Mouse (Mus musculus) heart, adult 2 months (tissue): ENCODE data around the gene Map4k2. TPM values are rescaled to one million over a fixed set of nuclear protein-coding genes. Genes with fewer than 3 reads are reported as not detected.

Experiments used
- DNase-seq, 2 experiments: peaks; one replicate each; pipeline ENCODE4 v3.0.0; 2021
- H3K27ac ChIP-seq: fragments of 200-600 bp; 2 replicates; pipeline ENCODE4 v1.8.1; 2022
- H3K27me3 ChIP-seq: fragments of 200-500 bp; 2 replicates; pipeline ENCODE4 v1.6.1; 2012; ENCODE audit warnings: mild to moderate bottlenecking, low read length, inconsistent platforms, mixed read lengths; ENCODE audit not compliant: control insufficient read depth, insufficient read depth
- H3K36me3 ChIP-seq: fragments of 200-500 bp; 2 replicates; pipeline ENCODE4 v1.6.1; 2012; ENCODE audit warnings: low read length, inconsistent platforms; ENCODE audit not compliant: control insufficient read depth, insufficient read depth
- H3K4me1 ChIP-seq: fragments of 200-500 bp; 2 replicates; pipeline ENCODE4 v1.6.1; 2011; ENCODE audit warnings: low read length; ENCODE audit not compliant: control insufficient read depth, insufficient read depth
- H3K4me3 ChIP-seq: fragments of 200-600 bp; 2 replicates; pipeline ENCODE4 v1.8.1; 2022
- H3K79me2 ChIP-seq: fragments of 200-500 bp; replicated peaks from 2 replicates; pipeline ENCODE4 v1.6.1; 2012; ENCODE audit warnings: mild to moderate bottlenecking, inconsistent platforms, low read length, moderate library complexity, mixed read lengths; ENCODE audit not compliant: control insufficient read depth, insufficient read depth
- H3K9ac ChIP-seq: fragments of 200-500 bp; 2 replicates; pipeline ENCODE4 v1.6.1; 2012; ENCODE audit warnings: low read depth, mild to moderate bottlenecking, control low read depth, inconsistent platforms, low read length, mixed read lengths
- CTCF ChIP-seq: fragments of 200-600 bp; IDR thresholded peaks from 2 replicates; pipeline ENCODE4 v1.8.1; 2022; ENCODE audit warnings: antibody characterized with exemption, mild to moderate bottlenecking, moderate library complexity
- EP300 ChIP-seq: fragments of 200-500 bp; IDR thresholded peaks from 2 replicates; pipeline ENCODE4 v1.6.1; 2011; ENCODE audit warnings: low read depth, low read length, control low read depth; ENCODE audit not compliant: insufficient read depth
- POLR2A ChIP-seq: fragments of 200-500 bp; IDR thresholded peaks from 2 replicates; pipeline ENCODE4 v1.6.1; 2011; ENCODE audit warnings: mild to moderate bottlenecking, low read depth, low read length, control low read depth; ENCODE audit not compliant: insufficient read depth
- WGBS: fragments of 180-500 bp; shearing (Covaris S2); methylation state at CpG from one replicate; pipeline ENCODE4 v1.1.7; 2018; 5-methylcytosine and 5-hydroxymethylcytosine counted together
- intact Hi-C: fragments of 180-260 bp; cut with DNase I; formaldehyde crosslinking; loops from one replicate; pipeline ENCODE4 v1.15.1; 2025
- polyA plus RNA-seq: library from polyadenylated mRNA; depleted of rRNA; stranded (reverse); fragments of >200 nt; gene quantifications from 2 replicates; pipeline ENCODE4 v1.2.3, GENCODE M21; 2012
- total RNA-seq, 2 experiments: library from RNA; stranded (reverse); gene quantifications; 2 replicates each; pipeline ENCODE4 v1.2.3; 2021

Map4k2 gene
- total and polyA plus RNA-seq, 3 experiments = 36.1 to 88.9 (median 38.4) TPM

- Histone ChIP-seq H3K27me3 (no peaks in the 10 kb centered on the region), H3K79me2 (peaks cover 5% of the 10 kb centered on the region; the same call in 1 of the 2 replicates), H3K4me1 (peaks cover 4% of the 10 kb centered on the region; the same call in 1 of the 2 replicates), H3K4me3 (peak within 1 kb of the TSS; percentile 89), H3K36me3 (peaks cover 40% of the 10 kb centered on the region), H3K9ac (peak within 1 kb of the TSS; percentile 98), H3K27ac (peak within 1 kb of the TSS; percentile 98)
- intact Hi-C loops = no loop called here
- DNase-seq = peak; percentile 99 to 100
- no peak for TF ChIP-seq CTCF
- TF ChIP-seq POLR2A = peak; percentile 72
- WGBS = under 1% methylated on average over 85 of the region's 85 CpGs
These were observed 22.7 kb downstream of the Map4k2 start, which contains the start of gene Sf1 for GRCm38 (mm10) chr19:6363411-6364240. Gene Sf1, plus strand, starts transcription at chr19:6363690.

GRCm38 (mm10) chr19:6364317-6364725 is 23.4 kb downstream of the Map4k2 start:
- WGBS = under 1% methylated on average over 55 of the region's 55 CpGs
- Histone ChIP-seq H3K4me3 (peak overlapping the region; percentile 89), H3K79me2 (peaks cover 5% of the 10 kb centered on the region; the same call in 1 of the 2 replicates), H3K36me3 (peaks cover 45% of the 10 kb centered on the region), H3K27me3 (no peaks in the 10 kb centered on the region), H3K27ac (peak overlapping the region; percentile 98), H3K9ac (peak overlapping the region; percentile 98), H3K4me1 (peaks cover 4% of the 10 kb centered on the region; the same call in 1 of the 2 replicates)
- intact Hi-C loops = no loop called here
- TF ChIP-seq CTCF (no peak), POLR2A (peak; percentile 42; the same call in 1 of the 2 replicates), EP300 (peak; percentile 29; the same call in 1 of the 2 replicates)
- DNase-seq = peak; percentile 94

DNA sequence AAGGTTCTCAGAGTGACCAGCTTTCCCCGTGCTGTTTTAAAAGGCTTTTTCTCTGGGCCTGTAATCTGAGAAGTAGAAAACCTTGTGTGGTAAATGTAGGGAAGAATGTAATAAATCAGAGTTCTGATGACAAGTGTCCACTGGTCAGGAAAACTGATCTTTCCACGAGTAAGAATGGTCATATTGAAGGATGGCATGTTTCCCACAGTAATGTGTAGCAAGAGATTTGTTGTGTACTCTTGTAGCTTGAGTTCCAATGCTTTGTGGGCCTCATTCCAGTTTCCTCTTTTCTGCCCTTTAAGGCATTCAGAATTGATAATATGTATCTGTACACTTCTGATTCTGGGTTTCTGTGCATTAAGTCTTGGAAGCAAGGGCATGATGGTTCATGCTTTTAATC is 23.9 kb downstream of the Map4k2 start:
- Histone ChIP-seq H3K9ac (no peak overlapping the region; the same call in 1 of the 2 replicates), H3K4me1 (peaks cover 4% of the 10 kb centered on the region; the same call in 1 of the 2 replicates), H3K79me2 (peaks cover 5% of the 10 kb centered on the region; the same call in 1 of the 2 replicates), H3K36me3 (peaks cover 49% of the 10 kb centered on the region), H3K27ac (peak overlapping the region; percentile 98), H3K27me3 (no peaks in the 10 kb centered on the region), H3K4me3 (peak overlapping the region; percentile 89)
- TF ChIP-seq EP300 (no peak), POLR2A (no peak), CTCF (no peak)
- DNase-seq = no peak
- intact Hi-C loops = no loop called here
- WGBS = 0% methylated on average over 2 of the region's 2 CpGs

GRCm38 (mm10) chr19:6370175-6370574 is 29.2 kb downstream of the Map4k2 start:
- peaks cover 10% of the 10 kb centered on the region for H3K79me2 ChIP-seq
- H3K9ac ChIP-seq = no peak overlapping the region
- H3K4me1 ChIP-seq = peaks cover 7% of the 10 kb centered on the region; the same call in 1 of the 2 replicates
- H3K36me3 ChIP-seq = peaks cover 59% of the 10 kb centered on the region
- H3K27me3 ChIP-seq = no peaks in the 10 kb centered on the region
- no peak overlapping the region for H3K27ac ChIP-seq
- TF ChIP-seq EP300 (no peak), CTCF (no peak), POLR2A (no peak)
- intact Hi-C loops = no loop called here
- 74% methylated on average over 2 of the region's 2 CpGs for WGBS
- no peak overlapping the region for H3K4me3 ChIP-seq
- no peak for DNase-seq

GRCm38 (mm10) chr19:6372433-6372832 is 31.5 kb downstream of the Map4k2 start:
- intact Hi-C loops = loop anchor here (2.0 kb wide), 3 partner anchors 16 to 78 kb away; partner anchors contain the start of gene Rasgrp2
- 86% methylated on average over 3 of the region's 3 CpGs for WGBS

More at GRCm38 (mm10) chr19:6372433-6372832, 31.5 kb downstream of the Map4k2 start:
- DNase-seq = no peak
- Histone ChIP-seq H3K9ac (no peak overlapping the region), H3K4me3 (no peak overlapping the region), H3K27me3 (no peaks in the 10 kb centered on the region), H3K4me1 (peaks cover 3% of the 10 kb centered on the region; the same call in 1 of the 2 replicates), H3K36me3 (peaks cover 45% of the 10 kb centered on the region), H3K27ac (no peak overlapping the region), H3K79me2 (peaks cover 5% of the 10 kb centered on the region; the same call in 1 of the 2 replicates)
- TF ChIP-seq POLR2A = no peak
- TF ChIP-seq EP300 = no peak
- no peak for TF ChIP-seq CTCF
